ENCODE assay signal across 16 mouse cellular contexts in the genomic region with DNA sequence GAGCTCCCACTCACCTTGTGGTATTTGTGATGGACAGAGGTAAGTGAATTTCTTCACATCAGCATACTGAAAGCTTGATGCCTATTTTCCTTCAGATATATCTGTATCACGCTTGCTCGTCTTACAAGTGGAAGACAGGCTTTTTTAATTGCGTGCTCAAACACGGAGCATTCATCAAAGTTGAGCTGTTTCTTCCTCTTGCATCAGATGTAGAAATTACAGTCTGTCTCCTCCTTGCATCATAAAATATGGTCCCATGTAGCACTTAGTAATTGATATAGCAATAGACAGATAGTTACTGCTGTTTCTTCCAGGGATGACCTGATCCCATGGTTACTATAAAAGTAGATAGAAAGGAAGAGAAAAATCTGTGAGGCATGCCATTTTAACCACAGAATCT.
"Had no signal": no experiment of that assay in that cellular context is flagged by ENCODE, and none has a peak within 500 bp of the region (broad histone marks: within the 10 kb centered on the region; RNA-seq: fewer than 3 reads in every experiment).

No protein-coding gene starts in this region.

- DNase-seq: retina, postnatal 1 day; right cerebral cortex, adult 18-20 months; right cerebral cortex, postnatal 14 days; right cerebral cortex, postnatal 25 days; spleen, adult 18-20 months; thymus, adult 18-20 months; thymus, adult 2 months; thymus, postnatal 14 days; thymus, postnatal 25 days; thymus, postnatal 36 days; thymus, postnatal 4 days had no signal

- H3K4me3 ChIP-seq: neural tube, embryonic 12.5 days; neural tube, embryonic 13.5 days; neural tube, embryonic 15.5 days; stomach, embryonic 15.5 days had no signal

- H3K27ac ChIP-seq: neural tube, embryonic 12.5 days; neural tube, embryonic 13.5 days; neural tube, embryonic 15.5 days; stomach, embryonic 15.5 days; stomach, postnatal 0 days had no signal

- H3K4me2 ChIP-seq: neural tube, embryonic 12.5 days; neural tube, embryonic 13.5 days; neural tube, embryonic 15.5 days; stomach, embryonic 15.5 days had no signal

- H3K9me3 ChIP-seq: neural tube, embryonic 12.5 days; neural tube, embryonic 13.5 days; neural tube, embryonic 15.5 days; stomach, embryonic 15.5 days had no signal

- H3K4me1 ChIP-seq: neural tube, embryonic 12.5 days; neural tube, embryonic 13.5 days; stomach, embryonic 15.5 days had no signal

- H3K9ac ChIP-seq: neural tube, embryonic 12.5 days; neural tube, embryonic 13.5 days; neural tube, embryonic 15.5 days; stomach, embryonic 15.5 days had no signal

- H3K36me3 ChIP-seq: neural tube, embryonic 12.5 days; neural tube, embryonic 13.5 days; neural tube, embryonic 15.5 days; stomach, embryonic 15.5 days had no signal

- H3K27me3 ChIP-seq: neural tube, embryonic 12.5 days; neural tube, embryonic 13.5 days; neural tube, embryonic 15.5 days; stomach, embryonic 15.5 days had no signal
